Mouse (Mus musculus) kidney, embryonic 14.5 days (tissue): ENCODE measurements around the gene Lypd6b. TPM values are rescaled to one million over a fixed set of nuclear protein-coding genes. Genes with fewer than 3 reads are reported as not detected.

Experiments used
- ATAC-seq: fragments of 200-750 bp; cut with Nextera tagmentation; 2 replicates; pipeline ENCODE4 v1.8.0; 2017; ENCODE audit warnings: moderate number of reproducible peaks, mild to moderate bottlenecking, moderate TSS enrichment, moderate library complexity; ENCODE audit not compliant: low FRiP score, low TSS enrichment
- H3K27ac ChIP-seq: fragments of 300-500 bp; sonication (generic); 2 replicates; pipeline ENCODE4 v1.5.1; 2014; ENCODE audit warnings: low read depth, mild to moderate bottlenecking, low read length, moderate library complexity, mixed read lengths
- H3K27me3 ChIP-seq: fragments of 300-500 bp; sonication (generic); 2 replicates; pipeline ENCODE4 v1.6.1; 2014; ENCODE audit warnings: mild to moderate bottlenecking, low read length; ENCODE audit not compliant: control insufficient read depth, insufficient read depth
- H3K36me3 ChIP-seq: fragments of 300-500 bp; sonication (generic); 2 replicates; pipeline ENCODE4 v1.6.1; 2014; ENCODE audit warnings: low read length, mixed read lengths; ENCODE audit not compliant: control insufficient read depth, insufficient read depth
- H3K4me1 ChIP-seq: fragments of 300-500 bp; sonication (generic); 2 replicates; pipeline ENCODE4 v1.6.1; 2014; ENCODE audit warnings: low read length, mixed read lengths; ENCODE audit not compliant: control insufficient read depth, insufficient read depth
- H3K4me2 ChIP-seq: fragments of 300-500 bp; sonication (generic); replicated peaks from 2 replicates; pipeline ENCODE4 v1.6.1; 2014; ENCODE audit warnings: low read depth, mild to moderate bottlenecking, low read length
- H3K4me3 ChIP-seq: fragments of 300-500 bp; sonication (generic); 2 replicates; pipeline ENCODE4 v1.5.1; 2014; ENCODE audit warnings: mild to moderate bottlenecking, low read length
- H3K9ac ChIP-seq: fragments of 300-500 bp; sonication (generic); 2 replicates; pipeline ENCODE4 v1.6.1; 2014; ENCODE audit warnings: low read depth, mild to moderate bottlenecking, low read length, moderate library complexity
- H3K9me3 ChIP-seq: fragments of 300-500 bp; sonication (generic); 2 replicates; pipeline ENCODE4 v1.6.1; 2016; ENCODE audit warnings: low read length; ENCODE audit not compliant: control insufficient read depth
- WGBS: fragments of 180-500 bp; shearing (Covaris S2); extraction: QIAGEN DNeasy Blood & Tissue Kit; methylation state at CpG from one replicate; pipeline ENCODE4 v1.1.7; 2014; 5-methylcytosine and 5-hydroxymethylcytosine counted together
- polyA plus RNA-seq: library from polyadenylated mRNA; unstranded; fragments of >200 nt; fragmentation: Nextera tagmentation; extraction: Ambion mirVana; gene quantifications from 2 replicates; pipeline ENCODE4 v1.2.1, GENCODE M21; 2014

The Lypd6b gene
- polyA plus RNA-seq: 8.4 and 11.4 TPM in 2 replicates

DNA sequence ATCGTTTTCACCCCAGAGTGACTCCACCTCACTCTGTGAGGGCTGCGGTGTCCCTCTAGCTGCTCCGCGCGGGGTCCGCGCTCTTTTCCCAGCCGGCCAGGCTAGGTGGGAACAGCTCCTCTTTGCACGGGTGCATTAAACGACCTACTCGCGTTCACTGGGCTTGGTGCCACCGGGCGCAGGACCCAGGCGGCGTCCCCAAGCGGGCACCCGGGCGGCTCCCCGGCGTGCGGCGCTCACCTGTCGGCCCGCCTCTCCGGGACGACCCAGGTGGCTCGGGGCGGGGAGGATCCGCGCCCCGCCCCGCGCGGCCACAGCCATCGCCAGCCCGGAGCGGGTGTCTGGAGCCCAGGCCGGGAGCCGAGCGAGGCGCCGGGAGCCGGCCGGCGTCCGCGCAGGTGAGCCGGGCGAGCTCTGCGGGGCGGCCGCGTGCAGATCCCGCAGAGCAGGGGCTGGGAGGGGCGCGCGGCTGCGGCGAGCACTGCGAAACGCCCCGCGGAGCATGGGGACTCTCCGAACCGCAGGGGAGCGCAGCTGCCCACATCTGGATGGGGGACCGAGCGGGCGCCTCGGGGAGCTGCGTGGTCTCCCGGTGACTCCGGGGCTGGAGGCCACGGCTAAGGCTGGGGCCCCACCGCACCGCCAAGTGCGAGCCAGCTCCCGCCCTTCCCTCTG, at the start of gene Lypd6b:
Lypd6b (plus strand) TSS at position 313 of the 675 bp plus-strand sequence.
- under 1% methylated on average over 77 of the region's 79 CpGs for WGBS
- Histone ChIP-seq H3K27ac (no peak within 1 kb of the TSS), H3K4me3 (peak within 1 kb of the TSS; percentile 70), H3K9me3 (no peaks in the 10 kb centered on the region), H3K36me3 (no peaks in the 10 kb centered on the region), H3K27me3 (peaks cover 11% of the 10 kb centered on the region; the same call in 1 of the 2 replicates), H3K4me1 (0 out of 2 replicates have a peak, but pooled peaks cover 3% of the 10 kb centered on the region), H3K4me2 (peak within 1 kb of the TSS; percentile 98), H3K9ac (peak within 1 kb of the TSS; percentile 73)
- peak; percentile 70 for ATAC-seq

GRCm38 (mm10) chr2:49739046-49739445, 48.4 kb upstream of the Lypd6b start:
- H3K4me2 ChIP-seq: no peak overlapping the region
- no peak for ATAC-seq
- H3K36me3 ChIP-seq: peaks cover 4% of the 10 kb centered on the region; the same call in 1 of the 2 replicates
- 86% methylated on average over 5 of the region's 5 CpGs for WGBS
- H3K27me3 ChIP-seq: no peaks in the 10 kb centered on the region
- peaks cover 18% of the 10 kb centered on the region for H3K4me1 ChIP-seq
- no peak overlapping the region for H3K9ac ChIP-seq
- no peak overlapping the region for H3K27ac ChIP-seq
- no peaks in the 10 kb centered on the region for H3K9me3 ChIP-seq
- H3K4me3 ChIP-seq: no peak overlapping the region

DNA sequence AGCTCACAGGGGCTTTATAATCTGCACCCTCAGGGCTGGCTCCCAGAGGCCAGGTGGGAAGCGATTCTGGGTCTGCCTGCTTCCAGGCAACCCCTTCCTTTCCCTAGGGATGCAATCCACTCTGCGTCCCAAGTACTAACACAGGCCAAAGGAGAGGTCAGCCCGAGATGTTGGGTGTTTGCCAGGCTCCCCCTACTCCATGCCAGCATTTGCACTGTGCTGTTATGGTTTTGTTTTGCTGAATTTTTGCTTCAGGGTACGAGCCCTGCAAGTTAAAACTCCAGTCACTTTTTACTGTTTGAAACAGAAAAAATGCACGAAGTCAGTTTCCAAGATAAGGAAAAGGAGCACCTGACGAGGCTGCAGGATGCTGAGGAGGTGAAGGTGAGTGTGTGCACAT, 46.5 kb upstream of the Lypd6b start:
- Histone ChIP-seq H3K4me1 (peaks cover 24% of the 10 kb centered on the region), H3K27me3 (no peaks in the 10 kb centered on the region), H3K4me3 (no peak overlapping the region), H3K36me3 (no peaks in the 10 kb centered on the region), H3K9me3 (no peaks in the 10 kb centered on the region), H3K27ac (no peak overlapping the region), H3K9ac (no peak overlapping the region), H3K4me2 (no peak overlapping the region)
- no peak for ATAC-seq
- WGBS: 70% methylated on average over 6 of the region's 6 CpGs

- Histone ChIP-seq H3K36me3 (no peaks in the 10 kb centered on the region), H3K9ac (no peak overlapping the region), H3K4me3 (no peak overlapping the region), H3K9me3 (no peaks in the 10 kb centered on the region), H3K27ac (no peak overlapping the region), H3K4me2 (no peak overlapping the region), H3K27me3 (no peaks in the 10 kb centered on the region), H3K4me1 (peaks cover 26% of the 10 kb centered on the region)
- no peak for ATAC-seq
- WGBS: 81% methylated on average over 16 of the region's 16 CpGs
Observed at GRCm38 (mm10) chr2:49741895-49742734, 45.4 kb upstream of the Lypd6b start.

DNA sequence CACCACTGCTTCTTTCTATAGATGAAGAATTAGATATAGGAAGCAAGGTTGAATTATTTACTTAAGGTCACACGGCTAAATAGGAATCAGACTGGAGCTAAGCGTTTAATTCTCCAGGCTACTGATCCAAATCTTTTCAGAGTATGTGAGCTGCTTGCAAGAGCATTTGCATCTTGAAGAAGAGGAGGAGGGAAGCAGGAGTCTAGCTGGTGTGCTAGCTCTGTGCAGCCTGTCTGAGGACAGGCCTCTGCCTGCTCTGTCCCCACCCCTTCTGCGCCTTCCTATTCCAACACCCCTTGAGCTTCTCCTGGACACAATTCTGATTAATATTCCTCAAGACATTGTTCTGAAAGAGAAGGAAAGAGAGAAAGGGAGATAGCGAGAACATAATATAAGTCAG, 44.6 kb upstream of the Lypd6b start:
- no peak for ATAC-seq

DNA sequence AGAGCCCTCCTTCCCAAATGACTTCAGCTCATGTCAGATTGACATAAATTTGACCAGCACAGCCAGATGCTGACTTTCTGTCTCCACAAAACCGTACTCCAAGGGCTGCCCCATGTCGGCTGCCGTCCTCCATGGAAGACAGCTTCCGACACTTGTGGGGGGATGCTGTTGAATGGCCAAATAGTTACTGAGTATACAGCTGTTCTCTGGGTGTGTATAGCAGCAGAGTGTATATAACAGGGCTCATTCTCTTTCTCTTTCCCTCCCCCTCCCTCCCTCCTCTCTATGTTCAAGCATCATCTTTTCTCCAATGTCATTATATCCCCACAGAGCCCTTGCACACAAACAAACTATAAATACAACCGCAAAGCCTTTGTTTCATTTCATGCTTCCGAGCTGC, 43.7 kb upstream of the Lypd6b start:
- WGBS: 20% methylated on average over 6 of the region's 6 CpGs
- no peaks in the 10 kb centered on the region for H3K27me3 ChIP-seq
- peak overlapping the region; percentile 3; the same call in 1 of the 2 replicates for H3K27ac ChIP-seq
- H3K9ac ChIP-seq: no peak overlapping the region
- H3K4me3 ChIP-seq: no peak overlapping the region
- H3K4me1 ChIP-seq: peaks cover 28% of the 10 kb centered on the region
- H3K36me3 ChIP-seq: no peaks in the 10 kb centered on the region
- no peaks in the 10 kb centered on the region for H3K9me3 ChIP-seq
- peak overlapping the region; percentile 15 for H3K4me2 ChIP-seq
- ATAC-seq: no peak; the same call in 1 of the 2 replicates

More for the DNA sequence above, 44.6 kb upstream of the Lypd6b start:
- 63% methylated on average over 4 of the region's 4 CpGs for WGBS
- no peaks in the 10 kb centered on the region for H3K9me3 ChIP-seq
- no peaks in the 10 kb centered on the region for H3K27me3 ChIP-seq
- H3K4me2 ChIP-seq: no peak overlapping the region
- H3K4me1 ChIP-seq: peaks cover 28% of the 10 kb centered on the region
- peak overlapping the region; percentile 3; the same call in 1 of the 2 replicates for H3K27ac ChIP-seq
- no peak overlapping the region for H3K4me3 ChIP-seq
- H3K36me3 ChIP-seq: no peaks in the 10 kb centered on the region
- no peak overlapping the region for H3K9ac ChIP-seq

DNA sequence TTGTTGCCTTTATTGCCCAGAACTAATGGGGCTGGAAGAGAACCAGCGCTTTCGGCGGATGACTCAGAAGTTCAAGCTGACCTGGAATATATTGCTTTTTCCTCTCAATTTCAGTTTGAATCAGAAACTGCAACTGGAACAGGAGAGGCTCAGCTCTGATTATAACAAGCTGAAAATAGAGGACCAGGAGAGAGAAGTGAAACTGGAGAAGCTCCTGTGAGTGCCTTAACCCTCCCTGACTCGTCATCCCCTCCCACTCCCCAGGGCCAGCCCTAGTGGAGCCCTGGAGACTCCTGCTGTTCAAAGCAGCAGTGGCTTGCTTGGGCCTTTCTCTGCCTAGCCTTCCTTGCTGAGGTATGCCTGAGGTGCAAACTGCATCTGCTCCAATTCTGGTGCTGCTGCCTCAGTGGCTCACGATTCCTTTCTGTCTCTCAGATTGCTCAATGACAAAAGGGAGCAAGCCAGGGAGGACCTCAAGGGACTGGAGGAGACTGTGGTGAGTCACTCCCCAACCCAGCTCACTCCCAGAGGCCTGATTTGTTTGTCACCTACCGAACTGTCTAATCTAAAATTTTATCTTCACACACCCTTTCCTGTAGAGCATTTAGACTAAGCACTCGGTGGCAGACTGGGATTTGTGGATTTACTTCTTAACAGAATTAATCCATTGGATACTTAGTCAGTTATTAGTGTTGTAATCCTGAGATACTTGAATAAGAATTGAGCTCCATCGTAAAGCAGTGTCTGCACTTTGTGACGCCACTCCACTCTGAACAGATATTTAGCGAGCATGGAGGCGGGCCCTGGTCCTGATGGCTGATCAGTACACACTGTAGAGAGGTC, 43.0 kb upstream of the Lypd6b start:
- ATAC-seq: peak; percentile 64
- Histone ChIP-seq H3K27ac (peak overlapping the region; percentile 39; the same call in 1 of the 2 replicates), H3K4me3 (no peak overlapping the region), H3K4me1 (peaks cover 28% of the 10 kb centered on the region), H3K27me3 (no peaks in the 10 kb centered on the region), H3K4me2 (peak overlapping the region; percentile 15), H3K9ac (no peak overlapping the region), H3K9me3 (no peaks in the 10 kb centered on the region), H3K36me3 (no peaks in the 10 kb centered on the region)
- 37% methylated on average over 11 of the region's 11 CpGs for WGBS

GRCm38 (mm10) chr2:49745094-49745781, 42.2 kb upstream of the Lypd6b start:
- H3K27ac ChIP-seq: no peak overlapping the region
- no peaks in the 10 kb centered on the region for H3K9me3 ChIP-seq
- no peak overlapping the region for H3K9ac ChIP-seq
- 58% methylated on average over 14 of the region's 14 CpGs for WGBS
- peaks cover 28% of the 10 kb centered on the region for H3K4me1 ChIP-seq
- H3K4me2 ChIP-seq: no peak overlapping the region
- ATAC-seq: peak; percentile 38; the same call in 1 of the 2 replicates
- no peaks in the 10 kb centered on the region for H3K36me3 ChIP-seq
- no peak overlapping the region for H3K4me3 ChIP-seq
- H3K27me3 ChIP-seq: no peaks in the 10 kb centered on the region
